Mouse (Mus musculus): Measurements from ENCODE around the gene Pomt1.

Pomt1 gene

DNA sequence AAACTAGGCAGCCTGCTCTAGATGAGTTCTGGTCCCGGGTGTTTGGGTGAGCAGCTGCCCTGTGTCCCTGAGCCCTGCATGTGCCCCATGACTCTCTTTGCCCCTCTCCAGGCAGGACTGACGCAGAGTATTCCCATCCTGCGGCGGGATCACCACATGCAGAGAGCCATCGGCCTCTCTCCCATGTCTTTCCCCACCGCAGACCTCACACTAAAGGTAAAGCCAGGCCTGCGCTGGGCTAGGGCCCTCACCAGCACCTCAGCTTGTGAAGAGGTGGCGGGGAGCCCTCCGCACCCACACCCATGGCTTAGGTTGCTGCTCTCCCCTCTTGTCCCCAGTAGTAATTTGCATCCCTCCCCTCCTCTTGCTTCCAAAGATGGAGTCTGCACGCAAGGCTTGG, 15.4 kb upstream of the Pomt1 start:
- no peak for DNase-seq (ENCODE audit: low read depth, low spot score)

DNA sequence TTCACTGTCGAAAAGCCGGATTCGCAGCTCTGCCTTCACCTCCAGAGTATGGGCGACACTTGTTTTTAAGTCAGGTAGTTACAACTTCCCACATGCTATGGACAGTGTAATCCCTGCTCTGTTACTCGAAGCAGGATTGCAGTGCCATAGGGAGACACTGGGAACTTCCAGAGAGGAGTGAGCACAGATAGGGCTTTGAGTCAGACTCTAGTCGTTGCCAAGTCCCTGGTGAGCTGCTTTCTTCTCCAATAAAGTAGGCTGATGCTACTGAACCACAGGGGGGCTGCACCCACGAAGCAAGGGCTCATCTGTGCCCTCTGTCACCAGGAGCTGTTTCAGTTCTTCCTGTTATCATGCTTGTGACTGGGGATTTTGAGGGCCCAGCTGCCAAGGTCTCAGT, 14.8 kb upstream of the Pomt1 start:
- no peak for DNase-seq (ENCODE audit: low read depth, low spot score)

DNA sequence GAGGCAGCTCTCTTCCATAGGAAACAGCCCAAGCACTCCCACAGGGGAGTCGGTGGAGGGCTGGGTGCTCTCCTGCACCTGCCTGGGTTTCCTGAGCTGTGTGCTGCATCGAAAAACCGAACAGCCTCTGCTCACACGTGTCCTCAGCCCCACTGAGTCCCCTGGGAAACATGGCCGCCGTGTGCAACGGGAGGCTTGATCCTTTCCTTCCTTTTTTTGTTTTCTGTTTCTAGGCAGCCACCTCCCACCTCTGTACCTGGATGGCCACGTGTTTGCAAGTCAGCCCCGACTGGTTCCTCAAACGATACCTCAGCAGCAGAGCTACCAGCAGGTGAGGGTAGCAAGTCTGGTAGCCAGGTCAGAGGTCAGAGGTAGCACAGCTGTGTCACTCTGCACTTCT, 14.3 kb upstream of the Pomt1 start:
- no peak for DNase-seq (ENCODE audit: low read depth, low spot score)

DNA sequence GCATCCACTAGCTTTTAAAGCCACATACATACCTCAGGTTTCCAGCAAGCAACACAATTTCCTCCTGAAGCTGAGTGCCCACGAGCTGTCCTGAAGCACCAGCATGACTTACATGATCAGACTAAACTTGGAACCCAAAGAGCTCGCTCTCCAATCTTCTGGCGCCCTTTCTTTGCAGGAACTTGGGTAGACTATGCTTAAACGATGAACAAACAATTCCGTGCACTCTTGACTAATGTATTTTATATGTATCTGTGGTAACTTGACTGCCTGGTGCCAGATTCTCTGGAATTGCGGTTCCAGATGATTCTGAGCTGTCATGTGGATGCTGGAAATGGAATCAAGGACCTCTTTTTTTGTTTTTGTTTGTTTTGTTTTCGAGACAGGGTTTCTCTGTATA, 957 bp upstream of the Pomt1 start:
- DNase-seq (ENCODE audit: low read depth, low spot score), result no peak

DNA sequence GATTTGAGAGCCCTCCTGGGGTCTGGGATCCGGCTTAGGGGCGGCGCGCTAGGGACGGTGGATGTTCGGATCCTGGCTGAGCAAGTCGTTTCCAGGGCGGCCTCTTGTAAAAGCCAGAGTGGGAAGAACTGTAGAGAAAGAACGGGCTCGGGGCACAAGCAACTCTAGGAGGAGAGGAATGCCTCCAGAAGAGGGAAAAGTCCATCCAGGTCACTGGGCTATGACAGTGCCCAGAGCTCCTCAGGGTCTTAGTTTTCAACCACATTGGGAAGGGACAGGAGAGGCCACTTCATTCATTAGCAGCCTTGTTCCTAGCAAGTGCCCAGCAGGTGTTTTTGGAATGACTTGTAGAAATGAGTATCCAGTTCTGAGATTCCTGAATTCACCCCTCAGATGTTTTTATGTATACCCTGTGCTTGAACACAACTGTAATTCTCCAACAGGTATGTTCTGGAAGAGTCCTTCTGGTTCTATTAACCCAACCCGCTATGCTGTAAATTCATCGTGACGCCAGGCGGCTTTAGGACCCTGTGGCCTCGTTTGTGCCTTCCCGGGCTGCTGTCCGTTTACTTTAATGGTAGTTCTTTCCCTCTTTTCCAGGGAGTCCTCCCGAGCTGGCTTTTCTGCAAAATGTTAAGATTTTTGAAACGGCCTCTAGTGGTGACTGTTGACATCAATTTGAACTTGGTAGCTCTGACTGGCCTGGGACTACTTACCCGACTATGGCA, 534 bp downstream of the Pomt1 start:
- DNase-seq (ENCODE audit: low read depth, low spot score), result no peak

DNA sequence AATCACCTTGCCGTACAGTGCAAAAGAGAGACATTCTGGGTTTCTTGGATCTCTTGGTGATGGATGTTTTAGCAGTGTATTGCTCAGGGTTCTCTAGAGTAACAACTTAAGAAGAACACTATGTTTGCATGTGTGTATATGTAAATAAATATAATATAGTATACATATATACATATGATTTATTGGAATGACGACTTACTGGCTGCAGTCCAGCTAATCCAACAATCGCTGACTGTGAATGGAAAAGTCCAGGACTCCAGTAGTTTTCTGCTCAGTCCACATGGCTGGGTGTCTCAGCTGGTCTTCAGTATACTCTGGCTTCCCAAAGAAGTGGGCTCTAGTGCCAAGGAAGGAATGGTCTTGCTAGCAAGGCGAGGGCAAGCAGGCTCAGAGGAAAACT, 1.2 kb downstream of the Pomt1 start:
- no peak for DNase-seq (ENCODE audit: low read depth, low spot score)

DNA sequence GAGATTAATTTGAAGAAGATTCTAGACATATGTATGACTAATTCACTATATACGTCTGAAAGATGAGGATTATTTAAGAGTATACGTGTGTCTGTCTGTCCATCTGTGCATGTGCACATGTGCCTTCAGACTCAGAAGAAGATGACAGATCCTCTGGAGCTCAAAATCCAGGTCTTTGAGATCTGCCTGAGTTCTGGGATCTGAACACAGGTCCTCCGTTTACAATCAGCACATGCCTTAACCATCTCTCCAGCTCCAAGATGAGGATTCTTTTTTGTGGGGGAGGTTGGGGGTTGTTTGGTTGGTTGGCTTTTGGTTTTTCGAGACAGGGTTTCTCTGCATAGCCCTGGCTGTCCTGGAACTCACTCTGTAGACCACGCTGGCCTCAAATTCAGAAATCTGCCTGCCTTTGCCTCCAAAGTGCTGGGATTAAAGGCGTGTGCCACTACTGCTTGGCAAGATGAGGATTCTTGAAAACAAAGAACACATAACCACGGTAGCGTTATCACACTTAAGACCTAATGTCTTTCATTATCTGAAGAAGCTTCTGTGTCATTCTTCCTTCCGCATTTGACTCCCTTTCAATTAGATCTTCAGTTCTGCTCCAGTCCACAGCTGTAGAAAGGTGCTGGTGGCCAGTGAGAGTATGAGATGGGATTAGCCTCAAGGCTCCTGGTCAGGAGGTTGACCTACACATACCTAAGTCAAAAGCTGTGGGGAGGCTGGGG, 2.5 kb downstream of the Pomt1 start:
- no peak for DNase-seq (ENCODE audit: low read depth, low spot score)

DNA sequence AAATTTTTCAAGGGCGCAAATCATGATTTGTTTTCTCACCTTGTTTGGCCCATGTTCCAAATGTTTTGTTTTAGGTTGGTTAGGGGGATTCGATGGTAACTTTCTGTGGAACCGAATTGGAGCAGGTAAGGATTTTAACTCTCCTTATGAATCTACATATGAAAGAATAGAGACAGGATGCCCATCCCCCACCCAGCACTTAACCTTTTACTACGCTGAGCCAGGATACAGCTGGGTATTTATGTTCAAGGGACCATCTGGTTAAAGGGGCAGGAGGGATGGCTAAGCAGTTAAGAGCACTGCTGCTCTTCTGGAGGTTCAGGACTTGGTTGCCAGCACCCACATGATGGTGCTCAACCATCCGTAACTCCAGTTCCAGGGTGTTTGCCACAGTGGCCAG, 4.2 kb downstream of the Pomt1 start:
- no peak for DNase-seq (ENCODE audit: low read depth, low spot score)

DNA sequence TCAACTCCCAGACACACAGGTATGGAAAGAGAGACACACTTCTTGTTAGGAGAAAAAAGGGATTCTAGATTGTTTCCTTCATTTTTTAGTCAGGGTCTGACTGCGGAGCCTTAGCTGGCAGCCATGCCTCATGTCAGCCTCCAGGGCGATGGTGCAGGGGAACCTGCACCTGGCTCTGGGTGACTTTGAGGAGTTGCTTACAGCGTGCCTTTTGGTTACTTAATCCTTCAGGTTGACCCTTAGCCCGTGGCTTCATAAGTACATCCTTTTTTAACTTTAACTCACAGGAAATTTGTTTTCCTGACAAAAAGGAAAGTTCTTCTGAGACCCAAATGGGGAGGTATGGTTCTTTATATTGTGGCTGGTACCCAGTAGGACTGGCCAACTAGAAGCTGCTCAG, 6.6 kb downstream of the Pomt1 start:
- DNase-seq (ENCODE audit: low read depth, low spot score), result no peak

DNA sequence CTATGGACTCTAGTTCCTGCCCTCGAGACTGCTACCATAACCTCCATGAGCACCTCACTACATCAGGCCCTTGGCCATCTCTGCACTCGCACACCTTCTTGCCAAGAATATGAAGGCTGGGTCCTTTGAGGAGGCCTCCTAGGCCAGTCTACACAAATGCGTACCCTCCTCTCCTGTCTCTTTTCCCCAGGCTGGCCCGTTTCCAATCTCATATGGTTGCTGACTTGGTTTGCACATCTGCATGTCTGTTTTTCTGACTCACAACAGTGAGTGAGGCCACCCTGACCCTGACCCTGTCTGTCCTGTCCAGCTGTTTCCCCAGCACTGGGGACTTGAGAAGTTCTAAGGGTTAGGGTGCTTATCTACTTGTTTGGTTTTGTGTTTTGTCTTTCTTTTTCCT, 10.4 kb downstream of the Pomt1 start:
- no peak for DNase-seq (ENCODE audit: low read depth, low spot score)

DNA sequence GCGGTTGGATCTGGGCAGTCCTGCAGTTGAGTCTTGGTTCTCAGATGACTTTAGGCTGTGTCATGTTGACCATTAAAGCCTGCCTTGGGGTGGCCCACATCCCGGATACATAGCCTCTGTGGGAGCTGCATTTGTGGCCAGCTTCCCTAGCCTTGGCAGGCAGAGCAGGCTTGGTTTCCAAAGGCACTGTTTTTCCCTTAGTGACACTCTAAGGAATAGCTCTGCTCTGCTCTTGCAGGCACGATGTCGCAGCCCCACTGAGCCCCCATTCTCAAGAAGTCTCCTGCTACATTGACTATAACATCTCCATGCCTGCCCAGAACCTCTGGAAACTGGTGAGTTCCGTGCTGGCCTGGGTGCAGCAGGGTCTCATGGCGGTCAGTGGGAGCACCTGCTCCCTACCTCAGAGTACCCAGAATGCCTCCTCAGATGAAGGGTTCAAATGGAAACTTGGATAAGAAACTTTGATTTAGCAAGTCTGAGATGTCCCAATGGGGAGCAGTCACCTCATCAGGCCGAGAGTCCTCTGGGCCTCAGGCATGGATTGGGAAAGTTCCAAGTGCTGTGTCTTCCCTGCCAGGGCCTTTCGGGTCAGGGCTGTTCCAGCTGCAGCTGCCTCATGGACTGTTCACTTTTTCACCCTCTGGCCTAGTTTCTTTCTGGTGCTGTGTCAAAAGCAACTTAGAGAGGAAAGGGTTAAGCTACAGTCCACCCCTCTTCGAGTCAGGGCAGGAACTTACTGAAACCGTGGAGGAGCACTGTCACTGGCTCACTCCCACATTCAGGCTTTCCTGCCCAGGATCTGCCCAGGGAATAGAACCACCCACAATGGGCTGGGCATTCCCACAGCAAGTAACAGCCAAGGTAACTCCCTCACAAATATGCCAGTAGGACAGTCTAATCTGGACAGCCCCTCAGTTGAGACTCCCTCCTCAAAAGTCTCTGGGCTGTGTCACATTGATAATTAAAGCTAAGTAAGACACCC, 12.3 kb downstream of the Pomt1 start:
- DNase-seq (ENCODE audit: low read depth, low spot score), result peak; percentile 57

DNA sequence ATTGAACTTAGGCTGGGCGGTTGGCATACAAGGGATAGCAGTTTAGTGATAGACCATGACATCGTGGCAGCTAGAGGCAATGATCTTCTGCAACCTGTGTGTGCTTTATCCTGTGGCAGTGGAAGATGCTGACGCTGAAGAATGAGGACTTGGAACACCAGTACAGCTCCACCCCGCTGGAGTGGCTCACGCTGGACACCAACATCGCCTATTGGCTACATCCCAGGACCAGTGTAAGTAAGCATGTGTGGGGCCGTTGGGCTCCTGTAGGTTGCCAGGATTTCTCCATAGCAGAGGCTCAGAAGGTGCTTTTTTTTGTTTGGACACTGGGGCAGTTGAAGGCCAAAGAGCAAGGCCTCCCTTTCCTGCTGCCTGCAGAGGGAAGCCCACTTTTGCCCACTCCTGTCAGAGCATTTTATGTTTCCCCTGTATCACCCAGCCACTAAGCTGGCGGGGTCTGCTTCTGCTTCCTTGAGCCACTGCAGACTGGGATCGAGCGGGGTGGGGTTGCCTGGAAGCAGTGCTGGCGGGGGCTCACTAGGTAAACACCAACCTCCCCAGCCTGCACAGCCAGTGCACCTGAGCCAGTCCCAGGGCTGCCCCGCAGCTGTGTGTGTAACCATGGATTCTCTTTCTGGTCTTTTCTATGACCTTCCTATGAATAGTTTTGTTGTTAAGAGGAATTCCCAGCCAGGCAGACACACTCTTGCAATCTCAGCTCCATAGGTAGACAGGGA, 15.6 kb downstream of the Pomt1 start:
- peak; percentile 76 for DNase-seq (ENCODE audit: low read depth, low spot score)

DNA sequence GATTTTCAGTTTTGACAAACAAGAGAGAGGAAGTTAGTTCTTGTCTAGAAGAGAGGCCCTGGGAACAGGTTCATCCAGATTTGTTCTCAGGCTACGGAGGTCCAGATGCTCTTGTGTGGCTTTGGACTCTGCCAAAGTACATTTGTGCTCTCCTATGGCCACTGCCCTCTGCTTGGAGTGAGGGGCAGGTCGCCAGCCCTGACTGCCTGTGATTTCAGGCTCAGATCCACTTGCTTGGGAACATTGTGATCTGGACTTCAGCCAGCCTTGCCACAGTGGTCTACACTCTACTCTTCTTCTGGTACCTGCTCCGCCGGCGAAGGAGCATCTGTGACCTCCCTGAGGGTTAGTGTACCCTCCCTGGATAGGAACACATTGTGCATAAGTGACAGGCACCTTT, 16.3 kb downstream of the Pomt1 start:
- DNase-seq (ENCODE audit: low read depth, low spot score), result no peak

DNA sequence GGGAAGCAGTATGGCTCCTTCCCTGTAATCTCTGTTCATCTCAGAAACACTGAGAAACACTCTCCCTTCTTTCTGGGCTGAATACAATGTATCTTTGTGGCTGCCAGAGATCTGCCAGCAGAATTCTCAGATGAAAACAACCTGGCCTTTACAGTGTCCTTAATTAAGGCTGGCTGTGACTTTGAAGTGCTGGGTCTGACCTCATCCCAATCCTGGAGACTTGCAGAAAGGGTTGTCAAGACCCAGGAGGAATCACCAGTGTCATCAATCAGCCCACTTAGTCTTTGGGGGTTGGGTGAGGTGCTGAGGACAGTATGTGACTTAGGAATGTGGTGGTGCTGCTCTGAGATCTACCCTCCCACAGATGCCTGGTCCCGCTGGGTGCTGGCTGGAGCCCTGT, 17.0 kb downstream of the Pomt1 start:
- no peak for DNase-seq (ENCODE audit: low read depth, low spot score)

DNA sequence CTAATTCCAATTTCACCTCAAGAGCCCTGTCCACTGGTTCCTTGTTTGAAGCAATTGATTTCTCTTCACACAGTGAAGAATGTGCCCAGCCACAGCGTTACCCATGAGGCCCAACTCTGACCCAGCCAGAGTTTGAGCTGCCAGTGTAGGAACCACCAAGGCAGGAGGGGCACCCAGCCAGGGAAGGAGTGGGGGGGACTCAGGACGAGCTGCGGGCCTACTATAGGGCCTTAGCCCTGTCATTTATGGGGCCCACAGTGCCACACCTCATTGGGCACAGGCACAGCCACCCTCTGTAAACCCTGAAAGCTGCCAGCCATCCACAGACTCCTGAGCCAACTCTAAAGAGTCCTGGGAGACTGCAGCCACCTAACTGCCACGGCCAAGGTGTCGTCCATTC, 18.2 kb downstream of the Pomt1 start:
- no peak for DNase-seq (ENCODE audit: low read depth, low spot score)

DNA sequence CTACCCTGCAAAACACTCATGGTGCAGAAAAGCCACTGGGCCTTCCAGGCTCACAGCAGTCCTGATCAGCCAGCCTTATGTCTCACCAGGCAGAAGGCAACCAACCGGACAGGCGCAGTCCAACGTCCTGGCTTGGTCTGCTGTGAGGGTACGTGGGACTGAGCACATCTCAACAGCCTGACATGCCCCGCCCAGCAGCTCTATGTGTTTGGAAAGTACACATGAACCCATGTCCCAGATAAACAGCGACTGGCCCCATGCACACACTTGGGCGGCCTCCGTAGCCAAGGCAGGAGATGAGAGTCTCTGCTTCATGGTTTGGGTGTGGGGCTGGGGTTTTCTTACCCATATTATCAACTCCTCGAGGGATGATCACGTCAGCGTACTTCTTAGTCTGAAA, 19.9 kb downstream of the Pomt1 start:
- DNase-seq (ENCODE audit: low read depth, low spot score), result no peak

DNA sequence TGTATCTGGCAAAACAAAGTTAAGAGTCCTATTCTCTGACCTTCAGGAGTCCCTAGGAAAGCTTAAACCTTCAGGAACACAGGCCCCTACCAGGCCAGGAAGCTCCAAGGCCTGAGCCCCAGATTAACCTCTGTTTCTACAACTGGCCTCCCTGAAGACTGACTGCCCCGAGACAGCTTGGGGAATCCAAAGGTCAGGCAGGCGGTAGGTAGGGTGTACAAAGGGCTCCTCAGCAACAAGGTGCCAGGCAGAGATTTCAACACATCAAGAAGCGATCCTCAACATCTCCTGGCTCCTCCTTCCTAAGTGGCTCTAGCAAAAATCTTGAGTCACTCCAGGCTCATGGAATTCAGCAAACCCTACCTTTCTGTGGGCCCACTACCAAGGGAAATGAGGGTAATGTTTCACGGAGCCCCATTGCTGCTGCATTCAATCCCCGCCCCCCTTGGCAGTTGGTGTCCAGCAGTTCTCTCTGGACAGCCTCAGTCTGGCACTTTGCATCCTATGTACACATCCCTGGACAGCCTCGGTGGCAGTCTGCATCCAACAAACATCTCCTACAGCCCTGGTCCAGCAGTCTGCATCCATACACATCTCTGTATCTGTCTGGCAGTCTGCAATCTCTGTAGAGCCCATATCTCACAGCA, 22.6 kb downstream of the Pomt1 start:
- DNase-seq (ENCODE audit: low read depth, low spot score), result no peak

DNA sequence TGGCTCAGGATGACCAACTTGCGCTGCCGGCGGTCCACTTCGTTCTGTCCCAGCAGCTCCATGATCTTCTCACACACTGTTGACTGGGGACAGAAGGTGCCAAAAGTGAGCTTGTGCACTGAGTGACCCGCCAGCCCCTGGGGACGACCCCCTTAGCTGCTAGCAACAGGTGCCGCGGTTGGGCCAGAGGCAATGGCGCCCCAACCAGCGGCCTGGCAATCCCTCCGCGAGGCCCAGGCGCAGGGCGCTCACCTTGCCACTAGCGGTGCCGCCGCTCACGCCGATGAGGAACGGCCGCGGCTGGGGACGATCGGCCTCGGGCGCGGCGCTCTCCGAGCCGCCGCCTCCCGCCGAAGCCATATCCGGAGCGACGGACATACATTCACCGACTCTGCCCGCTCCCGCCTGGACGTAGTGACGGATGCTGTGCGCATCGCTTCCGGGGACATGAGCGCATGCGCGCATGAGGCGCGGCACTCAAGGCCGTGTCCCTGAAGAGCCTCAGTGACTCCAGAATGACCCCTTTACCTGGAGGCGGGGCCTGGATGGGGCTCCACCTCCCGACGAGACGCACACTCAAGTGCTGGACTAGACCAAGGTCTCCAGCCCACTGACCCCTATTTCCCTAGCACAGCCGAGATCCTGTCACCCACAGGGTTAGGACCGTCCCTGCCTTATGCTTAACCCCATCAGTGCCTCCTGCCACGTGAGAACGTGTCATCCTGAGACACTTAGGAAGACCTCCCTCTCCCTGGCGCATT, 23.4 kb downstream of the Pomt1 start, which contains the start of gene Uck1:
Uck1 (minus strand) TSS at position 503 of the 761 bp plus-strand sequence.
- peak; percentile 93 for DNase-seq (ENCODE audit: low read depth, low spot score)

DNA sequence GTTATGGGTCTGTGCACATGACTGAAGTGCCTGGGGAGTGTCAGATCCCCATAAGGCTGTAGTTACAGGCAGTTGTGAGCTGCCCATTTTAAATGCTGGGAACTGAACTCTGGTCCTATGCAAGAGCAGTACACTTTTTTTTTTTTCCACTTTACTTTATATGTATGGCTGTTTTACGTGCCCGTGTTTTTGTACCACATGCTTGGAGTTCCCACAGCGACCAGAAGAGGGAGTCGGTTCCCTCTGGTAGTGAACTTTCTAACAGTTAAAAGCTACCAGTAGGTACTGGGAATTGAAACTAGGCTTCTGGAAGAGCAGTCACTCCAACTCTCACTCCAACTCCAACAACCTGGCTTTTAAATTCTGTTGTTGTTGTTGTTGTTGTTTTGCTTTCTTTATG, 24.2 kb downstream of the Pomt1 start:
- no peak for DNase-seq (ENCODE audit: low read depth, low spot score)

DNA sequence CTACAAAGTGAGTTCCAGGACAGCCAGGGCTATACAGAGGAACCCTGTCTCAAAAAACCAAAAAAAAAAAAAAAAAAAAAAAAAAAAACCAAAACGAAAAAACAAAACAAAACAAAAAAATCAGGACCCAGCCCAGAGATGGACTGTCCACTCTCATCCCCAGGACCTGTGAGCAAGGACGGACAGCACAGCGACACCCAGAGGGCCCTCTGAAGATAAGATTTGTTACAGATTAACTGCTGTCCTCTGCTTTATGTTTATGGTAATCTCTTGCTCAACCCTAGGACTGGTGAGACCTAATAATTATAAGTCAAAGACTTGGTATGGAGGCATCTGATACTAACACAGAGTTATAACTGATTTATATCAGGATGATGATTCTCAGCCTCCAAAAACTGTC, 39.4 kb downstream of the Pomt1 start:
- DNase-seq (ENCODE audit: low read depth, low spot score), result no peak
